Mouse (Mus musculus): ENCODE results near the gene Susd6. TPM values are rescaled to one million over a fixed set of nuclear protein-coding genes. Genes with fewer than 3 reads are reported as not detected.

Susd6 gene
- total RNA-seq, 2 experiments from 2014 or later, result 23.8 to 24.0 TPM

GRCm38 (mm10) chr12:80885301-80886288 lies 95.3 kb downstream of the Susd6 start:
- intact Hi-C loops (cut with DNase I), result no loop called here
- peak in 1 of 2 experiments; percentile 75 for DNase-seq (ENCODE audit: extremely low spot score in 1 of 2, low spot score in 2 of 2)

GRCm38 (mm10) chr12:80887036-80887435 lies 96.7 kb downstream of the Susd6 start:
- DNase-seq (ENCODE audit: extremely low spot score in 1 of 2, low spot score in 2 of 2), result no peak
- intact Hi-C loops (cut with DNase I), result no loop called here

DNA sequence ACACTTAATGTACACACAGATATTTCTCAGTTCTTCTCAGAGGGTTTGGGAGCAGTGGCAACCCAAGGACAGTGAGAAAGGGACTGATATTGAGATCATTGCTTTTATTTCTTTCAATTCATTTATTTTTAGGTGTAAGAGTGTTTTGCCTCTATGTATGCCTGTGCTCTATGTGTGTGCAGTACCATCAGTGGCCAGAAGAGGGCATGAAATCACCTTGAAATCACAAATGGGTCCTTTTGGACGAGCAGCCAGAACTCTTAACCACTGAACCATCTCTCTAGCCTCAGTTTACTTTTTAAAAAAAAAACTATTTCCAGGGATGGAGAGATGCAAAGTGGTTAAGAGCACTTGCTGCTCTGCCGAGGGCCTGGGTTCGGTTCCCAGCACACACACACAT lies 99.0 kb downstream of the Susd6 start:
- intact Hi-C loops (cut with DNase I), result no loop called here
- DNase-seq (ENCODE audit: extremely low spot score in 1 of 2, low spot score in 2 of 2), result no peak

DNA sequence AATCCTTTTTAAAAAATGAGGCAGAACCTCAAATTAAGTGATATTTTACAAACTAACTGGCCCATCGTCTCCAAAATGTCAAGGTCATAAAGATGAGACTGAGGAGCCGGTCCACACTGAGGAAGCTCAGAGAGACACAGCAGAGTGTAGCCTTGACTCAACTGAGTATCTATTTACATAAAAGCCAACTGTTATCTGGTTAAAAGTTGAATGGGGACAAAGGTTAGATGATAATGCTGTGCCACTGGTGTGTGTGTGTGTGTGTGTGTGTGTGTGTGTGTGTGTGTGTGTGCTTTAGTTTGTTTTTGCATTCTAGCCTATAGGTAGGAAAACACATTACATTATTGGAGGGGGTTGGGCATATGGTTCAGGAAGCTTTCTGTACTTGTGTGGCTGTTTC lies 100.8 kb downstream of the Susd6 start:
- intact Hi-C loops (cut with DNase I), result no loop called here
- no peak for DNase-seq (ENCODE audit: extremely low spot score in 1 of 2, low spot score in 2 of 2)

- intact Hi-C loops (cut with DNase I), result loop anchor here (2.0 kb wide), 1 partner anchor 125 kb away; no protein-coding TSS in a partner anchor
These were observed 103.6 kb downstream of the Susd6 start for GRCm38 (mm10) chr12:80893720-80894494.

GRCm38 (mm10) chr12:80894973-80895570 lies 104.8 kb downstream of the Susd6 start:
- intact Hi-C loops (cut with DNase I), result loop anchor here (2.0 kb wide), 1 partner anchor 126 kb away; no protein-coding TSS in a partner anchor
- DNase-seq (ENCODE audit: extremely low spot score in 1 of 2, low spot score in 2 of 2), result peak; percentile 60 to 72

More at GRCm38 (mm10) chr12:80893720-80894494, 103.6 kb downstream of the Susd6 start:
- no peak for DNase-seq (ENCODE audit: extremely low spot score in 1 of 2, low spot score in 2 of 2)

DNA sequence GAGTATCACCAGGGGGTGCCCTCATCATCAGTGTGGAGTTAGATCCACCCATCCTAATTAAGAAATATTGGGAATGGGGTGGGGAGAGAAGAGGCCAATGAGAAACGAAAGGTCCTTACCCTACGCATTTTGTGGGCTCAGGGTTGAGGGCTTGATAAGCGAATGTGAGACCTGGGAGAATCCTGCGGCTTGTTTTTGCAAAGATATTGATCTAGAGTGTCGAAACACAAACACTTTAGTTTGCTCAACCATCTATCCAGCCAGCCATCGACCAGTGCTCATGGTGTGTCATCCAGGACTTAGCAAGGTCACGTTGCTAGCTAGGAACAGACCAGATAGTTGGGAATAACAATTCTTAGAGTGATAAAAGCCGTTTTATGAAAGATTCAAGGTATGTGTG lies 119.3 kb downstream of the Susd6 start:
- DNase-seq (ENCODE audit: extremely low spot score in 1 of 2, low spot score in 2 of 2), result no peak
- intact Hi-C loops (cut with DNase I), result no loop called here

DNA sequence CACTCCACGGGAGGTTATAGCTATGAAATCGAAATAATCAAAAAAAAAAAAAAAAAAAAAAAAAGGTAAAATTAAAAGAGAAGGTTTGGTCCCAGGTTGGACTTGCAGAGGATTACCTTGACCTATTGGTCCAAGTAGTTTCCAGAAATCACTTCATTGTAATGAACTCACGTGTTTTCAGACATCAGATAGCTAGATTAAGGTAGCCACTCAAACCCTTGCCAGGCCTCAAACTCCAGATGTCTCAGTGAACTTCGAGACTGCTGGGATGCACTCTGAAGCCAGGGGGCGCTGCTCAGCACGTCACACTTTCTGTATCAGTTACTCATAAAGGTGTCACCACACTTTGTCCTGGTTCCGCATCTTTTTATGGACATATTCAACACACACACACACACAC lies 127.5 kb downstream of the Susd6 start:
- intact Hi-C loops (cut with DNase I), result no loop called here
- no peak for DNase-seq (ENCODE audit: extremely low spot score in 1 of 2, low spot score in 2 of 2)

DNA sequence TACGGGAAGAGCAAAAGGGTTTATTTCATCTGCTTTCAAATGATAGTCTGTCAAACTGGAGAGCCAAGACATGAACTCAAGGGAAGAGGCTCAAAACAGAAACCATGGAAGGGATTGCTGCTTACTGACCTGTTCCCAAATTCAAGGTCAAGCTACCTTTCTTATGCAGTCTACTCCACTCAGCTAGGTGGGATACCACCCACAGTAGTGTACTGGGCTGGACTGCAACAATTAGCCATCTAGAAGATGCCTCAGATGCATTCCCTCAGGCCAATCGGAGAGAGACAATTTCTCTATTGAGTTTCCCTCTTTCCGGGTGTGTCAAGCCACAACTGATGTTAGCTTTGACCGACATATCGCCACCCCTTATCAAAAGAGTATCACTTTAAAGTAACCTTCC lies 131.0 kb downstream of the Susd6 start:
- intact Hi-C loops (cut with DNase I), result no loop called here
- no peak for DNase-seq (ENCODE audit: extremely low spot score in 1 of 2, low spot score in 2 of 2)

GRCm38 (mm10) chr12:80922869-80923268 lies 132.6 kb downstream of the Susd6 start:
- peak in 1 of 2 experiments; percentile 52 for DNase-seq (ENCODE audit: extremely low spot score in 1 of 2, low spot score in 2 of 2)
- intact Hi-C loops (cut with DNase I), result no loop called here

DNA sequence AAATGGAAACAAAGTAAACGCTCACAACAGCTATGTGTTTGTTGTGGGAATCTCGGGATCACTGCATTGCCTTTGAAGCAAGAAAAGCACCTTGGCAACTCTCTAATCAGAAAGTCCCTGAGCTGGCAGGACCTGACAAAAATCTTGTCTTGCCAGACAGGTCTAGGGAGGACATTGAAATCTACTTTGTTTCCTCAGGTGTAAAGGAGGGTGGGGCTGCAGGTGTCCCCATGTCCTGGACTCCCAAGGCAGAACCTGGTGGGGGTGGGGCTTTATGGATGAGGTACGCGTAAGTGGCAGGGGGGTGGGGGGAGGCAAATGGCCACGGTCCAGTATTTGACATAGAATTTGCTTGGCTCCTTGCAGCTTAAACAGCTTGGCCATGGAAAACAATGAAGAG lies 133.3 kb downstream of the Susd6 start:
- DNase-seq (ENCODE audit: extremely low spot score in 1 of 2, low spot score in 2 of 2), result no peak
- intact Hi-C loops (cut with DNase I), result no loop called here

DNA sequence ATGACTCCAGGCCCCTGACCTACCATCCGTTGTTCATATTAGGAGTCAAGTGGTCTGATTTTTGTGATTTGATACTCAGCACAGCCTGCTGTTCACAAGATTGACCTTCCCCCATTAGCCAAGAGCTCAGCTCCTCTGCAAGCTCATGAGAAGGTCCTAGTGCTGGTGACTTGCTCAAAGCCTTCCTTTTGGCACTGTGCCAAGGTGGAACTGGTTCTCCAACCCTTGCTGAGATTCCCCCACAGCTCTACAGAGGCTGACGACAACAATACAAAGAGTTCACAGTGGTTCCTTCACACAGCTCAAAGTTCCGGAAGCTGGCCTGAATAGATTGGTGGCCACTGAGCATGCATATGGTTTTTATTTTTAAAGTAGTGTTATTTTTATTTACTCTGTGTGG lies 133.9 kb downstream of the Susd6 start:
- intact Hi-C loops (cut with DNase I), result no loop called here
- peak; percentile 48 to 84 for DNase-seq (ENCODE audit: extremely low spot score in 1 of 2, low spot score in 2 of 2)

DNA sequence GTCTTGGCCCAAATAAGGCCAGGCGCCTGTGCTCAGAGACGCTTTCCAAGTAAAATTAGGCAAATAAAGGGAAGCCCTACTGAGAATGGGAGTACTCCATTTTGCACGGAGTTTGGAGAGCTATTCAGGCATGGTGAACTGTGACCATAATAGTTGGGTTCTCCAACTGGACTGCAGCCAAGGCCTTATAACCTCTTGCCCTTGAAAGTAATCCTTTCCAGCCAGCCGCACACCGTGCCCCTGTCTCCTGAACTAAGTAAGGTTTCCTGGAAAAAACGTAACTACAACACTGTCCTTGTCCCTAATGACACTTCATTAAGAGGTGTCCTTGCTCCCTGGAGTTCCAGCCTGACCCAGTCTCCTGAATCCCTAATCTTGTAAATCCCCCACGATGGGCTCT lies 135.6 kb downstream of the Susd6 start:
- intact Hi-C loops (cut with DNase I), result no loop called here
- DNase-seq (ENCODE audit: extremely low spot score in 1 of 2, low spot score in 2 of 2), result no peak

- intact Hi-C loops (cut with DNase I), result no loop called here
- DNase-seq (ENCODE audit: extremely low spot score in 1 of 2, low spot score in 2 of 2), result no peak
These were observed 136.2 kb downstream of the Susd6 start for GRCm38 (mm10) chr12:80926550-80926949.

DNA sequence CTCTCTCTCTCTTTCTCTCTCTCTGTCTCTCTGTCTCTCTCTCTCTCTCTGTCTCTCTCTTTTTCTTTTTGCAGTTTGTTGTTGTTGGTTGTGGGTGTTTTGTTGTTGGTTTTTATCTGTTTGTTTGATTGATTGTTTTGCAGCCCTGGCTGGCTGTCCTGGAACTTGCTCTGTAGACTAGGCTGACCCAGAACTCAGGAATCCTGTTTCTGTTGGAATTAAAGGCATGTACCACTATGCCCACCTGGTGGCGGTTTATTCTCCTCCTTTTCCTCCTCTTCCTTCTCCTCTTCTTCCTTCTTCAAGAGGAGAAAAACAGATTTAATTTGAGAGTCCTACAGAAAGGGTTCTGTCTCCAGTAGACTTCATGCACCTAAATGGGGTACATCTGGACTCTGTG lies 137.2 kb downstream of the Susd6 start:
- intact Hi-C loops (cut with DNase I), result no loop called here
- DNase-seq (ENCODE audit: extremely low spot score in 1 of 2, low spot score in 2 of 2), result no peak

DNA sequence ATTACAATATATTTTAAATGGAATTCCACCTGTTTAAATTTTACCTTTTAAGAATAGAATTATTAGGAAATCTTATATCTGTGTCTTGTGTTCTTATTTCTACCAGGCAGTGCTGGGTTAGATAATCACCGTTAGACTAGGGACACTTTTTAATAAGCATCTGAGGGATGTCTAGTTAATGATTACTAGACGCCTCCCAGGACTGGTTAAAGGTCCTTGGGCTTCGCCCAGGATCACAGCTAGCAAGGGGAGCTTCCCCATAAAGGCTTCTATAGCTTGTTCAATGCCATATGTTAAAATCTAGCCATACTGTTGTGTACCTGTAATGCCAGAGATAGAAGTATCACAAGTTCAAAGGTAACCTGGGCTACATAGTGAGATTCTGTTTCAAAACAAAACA lies 138.6 kb downstream of the Susd6 start:
- intact Hi-C loops (cut with DNase I), result no loop called here
- DNase-seq (ENCODE audit: extremely low spot score in 1 of 2, low spot score in 2 of 2), result no peak

DNA sequence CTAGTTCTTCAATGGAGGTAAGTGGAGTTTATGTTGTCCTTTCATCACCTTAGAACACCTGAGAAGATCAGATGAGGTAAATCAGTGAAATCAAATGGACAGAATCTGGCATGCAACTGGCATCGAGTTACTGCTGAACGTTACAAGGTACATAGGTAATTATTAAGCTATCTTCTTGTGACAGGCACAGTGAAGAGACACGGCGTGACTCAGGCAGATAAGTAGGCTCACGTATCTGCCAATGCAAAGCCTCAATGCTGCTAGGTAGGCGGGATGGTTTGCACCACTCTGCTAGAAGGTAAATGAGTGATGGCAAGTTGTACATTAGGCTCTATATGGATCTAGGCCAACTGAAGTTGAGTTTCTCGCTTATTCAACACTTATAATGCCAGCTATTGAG lies 139.8 kb downstream of the Susd6 start:
- intact Hi-C loops (cut with DNase I), result no loop called here
- no peak for DNase-seq (ENCODE audit: extremely low spot score in 1 of 2, low spot score in 2 of 2)
